Mouse (Mus musculus) neural tube, embryonic 12.5 days (tissue): ENCODE data around the gene Ifna2. TPM values are rescaled to one million over a fixed set of nuclear protein-coding genes. Genes with fewer than 3 reads are reported as not detected.

Source experiments
- ATAC-seq: fragments of 200-750 bp; cut with Nextera tagmentation; 2 replicates; pipeline ENCODE4 v1.8.0; 2017; ENCODE audit warnings: low read depth, mild to moderate bottlenecking, moderate TSS enrichment, moderate library complexity; ENCODE audit not compliant: low FRiP score
- H3K27ac ChIP-seq: fragments of 300-500 bp; sonication (generic); 2 replicates; pipeline ENCODE4 v1.5.1; 2016
- H3K27me3 ChIP-seq: fragments of 300-500 bp; sonication (generic); replicated peaks from 2 replicates; pipeline ENCODE4 v1.6.1; 2016; ENCODE audit warnings: mild to moderate bottlenecking
- H3K36me3 ChIP-seq: fragments of 300-500 bp; sonication (generic); 2 replicates; pipeline ENCODE4 v1.6.1; 2016; ENCODE audit warnings: mild to moderate bottlenecking
- H3K4me1 ChIP-seq: fragments of 300-500 bp; sonication (generic); 2 replicates; pipeline ENCODE4 v1.6.1; 2016
- H3K4me2 ChIP-seq: fragments of 300-500 bp; sonication (generic); replicated peaks from 2 replicates; pipeline ENCODE4 v1.6.1; 2016; ENCODE audit warnings: mild to moderate bottlenecking
- H3K4me3 ChIP-seq: fragments of 300-500 bp; sonication (generic); 2 replicates; pipeline ENCODE4 v1.5.1; 2016
- H3K9ac ChIP-seq: fragments of 300-500 bp; sonication (generic); 2 replicates; pipeline ENCODE4 v1.6.1; 2016; ENCODE audit warnings: mild to moderate bottlenecking
- H3K9me3 ChIP-seq: fragments of 300-500 bp; sonication (generic); 2 replicates; pipeline ENCODE4 v1.6.1; 2016; ENCODE audit warnings: mild to moderate bottlenecking
- WGBS: fragments of 180-500 bp; shearing (Covaris S2); methylation state at CpG from one replicate; pipeline ENCODE4 v1.1.7; 2016; 5-methylcytosine and 5-hydroxymethylcytosine counted together
- polyA plus RNA-seq: library from polyadenylated mRNA; unstranded; fragments of >200 nt; fragmentation: Nextera tagmentation; extraction: Ambion mirVana; gene quantifications from 2 replicates; pipeline ENCODE4 v1.2.1, GENCODE M21; 2016

Gene Ifna2
- polyA plus RNA-seq, result not detected in 2 replicates

- H3K27ac ChIP-seq, result no peak within 1 kb of the TSS
- H3K36me3 ChIP-seq, result no peaks in the 10 kb centered on the region
- no peaks in the 10 kb centered on the region for H3K4me1 ChIP-seq
- H3K9ac ChIP-seq, result no peak within 1 kb of the TSS
- H3K4me2 ChIP-seq, result no peak within 1 kb of the TSS
- H3K4me3 ChIP-seq, result no peak within 1 kb of the TSS
- no peaks in the 10 kb centered on the region for H3K27me3 ChIP-seq
- ATAC-seq, result no peak
- WGBS, result 91% methylated on average over 1 of the region's 1 CpGs
- no peaks in the 10 kb centered on the region for H3K9me3 ChIP-seq
Measured at GRCm38 (mm10) chr4:88683812-88684211, at the start of gene Ifna2. Ifna2 (minus strand) TSS chr4:88683912.

GRCm38 (mm10) chr4:88727324-88727723 is 43.6 kb upstream of the Ifna2 start:
- Histone ChIP-seq H3K27ac (no peak overlapping the region), H3K4me3 (no peak overlapping the region), H3K9ac (no peak overlapping the region), H3K4me2 (no peak overlapping the region), H3K9me3 (no peaks in the 10 kb centered on the region), H3K27me3 (no peaks in the 10 kb centered on the region), H3K36me3 (no peaks in the 10 kb centered on the region), H3K4me1 (no peaks in the 10 kb centered on the region)
- 0% methylated on average over 1 of the region's 1 CpGs for WGBS
- ATAC-seq, result no peak

- no peak overlapping the region for H3K27ac ChIP-seq
- no peak overlapping the region for H3K4me3 ChIP-seq
- no peaks in the 10 kb centered on the region for H3K4me1 ChIP-seq
- no peak overlapping the region for H3K9ac ChIP-seq
- H3K9me3 ChIP-seq, result no peaks in the 10 kb centered on the region
- no peak for ATAC-seq
- no peaks in the 10 kb centered on the region for H3K27me3 ChIP-seq
- 87% methylated on average over 6 of the region's 6 CpGs for WGBS
- no peaks in the 10 kb centered on the region for H3K36me3 ChIP-seq
- H3K4me2 ChIP-seq, result no peak overlapping the region
Measured at GRCm38 (mm10) chr4:88726727-88727126, 43.0 kb upstream of the Ifna2 start.

GRCm38 (mm10) chr4:88723497-88724090 is 39.9 kb upstream of the Ifna2 start:
- Histone ChIP-seq H3K27ac (no peak overlapping the region), H3K36me3 (peaks cover 8% of the 10 kb centered on the region), H3K27me3 (no peaks in the 10 kb centered on the region), H3K4me1 (peaks cover 21% of the 10 kb centered on the region), H3K9me3 (no peaks in the 10 kb centered on the region), H3K4me3 (no peak overlapping the region), H3K9ac (no peak overlapping the region), H3K4me2 (no peak overlapping the region)
- 56% methylated on average over 8 of the region's 8 CpGs for WGBS
- ATAC-seq, result no peak

GRCm38 (mm10) chr4:88721791-88722721 is 38.3 kb upstream of the Ifna2 start, which contains the start of the genes Gm26566 and Klhl9:
Gm26566 (plus strand) TSS chr4:88721805.
Klhl9 (minus strand) TSS chr4:88722465.
- peak; percentile 97 for ATAC-seq
- no peaks in the 10 kb centered on the region for H3K27me3 ChIP-seq
- peak within 1 kb of the TSS; percentile 99 for H3K9ac ChIP-seq
- H3K4me2 ChIP-seq, result peak within 1 kb of the TSS; percentile 69
- peaks cover 26% of the 10 kb centered on the region for H3K4me1 ChIP-seq
- H3K9me3 ChIP-seq, result no peaks in the 10 kb centered on the region
- peak within 1 kb of the TSS; percentile 97 for H3K27ac ChIP-seq
- peak within 1 kb of the TSS; percentile 86 for H3K4me3 ChIP-seq
- peaks cover 13% of the 10 kb centered on the region for H3K36me3 ChIP-seq
- under 1% methylated on average over 82 of the region's 82 CpGs for WGBS

- Histone ChIP-seq H3K4me3 (peak overlapping the region; percentile 13), H3K36me3 (peaks cover 37% of the 10 kb centered on the region), H3K9ac (no peak overlapping the region), H3K4me1 (peaks cover 26% of the 10 kb centered on the region), H3K27ac (no peak overlapping the region), H3K4me2 (peak overlapping the region; percentile 57), H3K9me3 (no peaks in the 10 kb centered on the region), H3K27me3 (no peaks in the 10 kb centered on the region)
- WGBS, result 73% methylated on average over 1 of the region's 1 CpGs
- no peak for ATAC-seq
Measured at GRCm38 (mm10) chr4:88718715-88719114, 35.0 kb upstream of the Ifna2 start.

GRCm38 (mm10) chr4:88715059-88715458 is 31.3 kb upstream of the Ifna2 start:
- Histone ChIP-seq H3K9ac (no peak overlapping the region), H3K27me3 (no peaks in the 10 kb centered on the region), H3K36me3 (peaks cover 32% of the 10 kb centered on the region), H3K4me3 (no peak overlapping the region), H3K4me1 (peaks cover 14% of the 10 kb centered on the region), H3K9me3 (no peaks in the 10 kb centered on the region), H3K27ac (no peak overlapping the region), H3K4me2 (no peak overlapping the region)
- ATAC-seq, result no peak

GRCm38 (mm10) chr4:88714281-88714680 is 30.6 kb upstream of the Ifna2 start:
- H3K4me2 ChIP-seq, result no peak overlapping the region
- H3K36me3 ChIP-seq, result peaks cover 30% of the 10 kb centered on the region
- peaks cover 9% of the 10 kb centered on the region for H3K4me1 ChIP-seq
- H3K27ac ChIP-seq, result no peak overlapping the region
- H3K9me3 ChIP-seq, result no peaks in the 10 kb centered on the region
- no peak overlapping the region for H3K9ac ChIP-seq
- 85% methylated on average over 1 of the region's 1 CpGs for WGBS
- H3K27me3 ChIP-seq, result no peaks in the 10 kb centered on the region
- ATAC-seq, result no peak
- no peak overlapping the region for H3K4me3 ChIP-seq

GRCm38 (mm10) chr4:88707128-88707826 is 23.6 kb upstream of the Ifna2 start:
- Histone ChIP-seq H3K9me3 (no peaks in the 10 kb centered on the region), H3K36me3 (no peaks in the 10 kb centered on the region), H3K4me2 (no peak overlapping the region), H3K9ac (no peak overlapping the region), H3K27ac (no peak overlapping the region), H3K27me3 (no peaks in the 10 kb centered on the region), H3K4me1 (no peaks in the 10 kb centered on the region), H3K4me3 (no peak overlapping the region)
- 91% methylated on average over 1 of the region's 1 CpGs for WGBS
- ATAC-seq, result no peak

GRCm38 (mm10) chr4:88705924-88706323 is 22.2 kb upstream of the Ifna2 start:
- Histone ChIP-seq H3K4me2 (no peak overlapping the region), H3K36me3 (no peaks in the 10 kb centered on the region), H3K27me3 (no peaks in the 10 kb centered on the region), H3K4me1 (no peaks in the 10 kb centered on the region), H3K9ac (no peak overlapping the region), H3K9me3 (no peaks in the 10 kb centered on the region), H3K4me3 (no peak overlapping the region), H3K27ac (no peak overlapping the region)
- no peak for ATAC-seq
- 51% methylated on average over 3 of the region's 3 CpGs for WGBS

- ATAC-seq, result no peak
- WGBS, result 76% methylated on average over 1 of the region's 1 CpGs
- no peak overlapping the region for H3K9ac ChIP-seq
Measured at GRCm38 (mm10) chr4:88699301-88699700, 15.6 kb upstream of the Ifna2 start.

GRCm38 (mm10) chr4:88698781-88699180 is 15.1 kb upstream of the Ifna2 start:
- no peaks in the 10 kb centered on the region for H3K27me3 ChIP-seq
- H3K4me1 ChIP-seq, result no peaks in the 10 kb centered on the region
- ATAC-seq, result no peak
- WGBS, result 88% methylated on average over 5 of the region's 5 CpGs
- H3K36me3 ChIP-seq, result no peaks in the 10 kb centered on the region
- H3K9ac ChIP-seq, result no peak overlapping the region
- H3K9me3 ChIP-seq, result no peaks in the 10 kb centered on the region
- no peak overlapping the region for H3K4me3 ChIP-seq
- no peak overlapping the region for H3K4me2 ChIP-seq
- no peak overlapping the region for H3K27ac ChIP-seq

More at GRCm38 (mm10) chr4:88699301-88699700, 15.6 kb upstream of the Ifna2 start:
- H3K4me3 ChIP-seq, result no peak overlapping the region
- H3K27me3 ChIP-seq, result no peaks in the 10 kb centered on the region
- no peaks in the 10 kb centered on the region for H3K4me1 ChIP-seq
- no peaks in the 10 kb centered on the region for H3K9me3 ChIP-seq
- no peaks in the 10 kb centered on the region for H3K36me3 ChIP-seq
- no peak overlapping the region for H3K4me2 ChIP-seq
- H3K27ac ChIP-seq, result no peak overlapping the region
